Mouse (Mus musculus) kidney, adult 18-20 months (tissue): Measurements from ENCODE around the gene Dtx4.

ENCODE experiments used
- DNase-seq: peaks from one replicate; pipeline ENCODE4 v3.0.0; 2021

Gene Dtx4

GRCm38 (mm10) chr19:12465530-12466144, 35.6 kb downstream of the Dtx4 start:
- DNase-seq, result no peak

- DNase-seq, result no peak
Measured at GRCm38 (mm10) chr19:12464674-12465073, 36.6 kb downstream of the Dtx4 start.

DNA sequence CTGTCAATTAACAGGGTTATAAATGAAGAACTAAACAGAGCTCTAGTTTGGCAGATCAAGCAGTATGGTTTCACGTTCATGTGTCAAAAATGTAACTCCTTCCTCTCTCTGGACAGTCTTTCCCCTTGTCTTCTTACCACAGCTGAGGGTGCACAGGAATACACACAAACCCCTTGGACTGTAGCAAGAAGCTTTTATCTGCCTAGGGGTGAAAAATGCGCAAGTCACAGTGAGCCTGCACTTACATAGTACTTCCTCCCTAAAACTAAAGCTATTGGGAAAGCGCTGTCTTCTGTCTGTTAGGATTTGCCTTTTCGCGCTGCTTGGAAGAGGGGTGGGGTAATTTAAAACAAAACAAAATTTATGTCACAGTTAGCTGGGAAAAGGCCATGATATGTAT, 37.1 kb downstream of the Dtx4 start:
- no peak for DNase-seq

- no peak for DNase-seq
Measured at GRCm38 (mm10) chr19:12463722-12464035, 37.6 kb downstream of the Dtx4 start.

DNA sequence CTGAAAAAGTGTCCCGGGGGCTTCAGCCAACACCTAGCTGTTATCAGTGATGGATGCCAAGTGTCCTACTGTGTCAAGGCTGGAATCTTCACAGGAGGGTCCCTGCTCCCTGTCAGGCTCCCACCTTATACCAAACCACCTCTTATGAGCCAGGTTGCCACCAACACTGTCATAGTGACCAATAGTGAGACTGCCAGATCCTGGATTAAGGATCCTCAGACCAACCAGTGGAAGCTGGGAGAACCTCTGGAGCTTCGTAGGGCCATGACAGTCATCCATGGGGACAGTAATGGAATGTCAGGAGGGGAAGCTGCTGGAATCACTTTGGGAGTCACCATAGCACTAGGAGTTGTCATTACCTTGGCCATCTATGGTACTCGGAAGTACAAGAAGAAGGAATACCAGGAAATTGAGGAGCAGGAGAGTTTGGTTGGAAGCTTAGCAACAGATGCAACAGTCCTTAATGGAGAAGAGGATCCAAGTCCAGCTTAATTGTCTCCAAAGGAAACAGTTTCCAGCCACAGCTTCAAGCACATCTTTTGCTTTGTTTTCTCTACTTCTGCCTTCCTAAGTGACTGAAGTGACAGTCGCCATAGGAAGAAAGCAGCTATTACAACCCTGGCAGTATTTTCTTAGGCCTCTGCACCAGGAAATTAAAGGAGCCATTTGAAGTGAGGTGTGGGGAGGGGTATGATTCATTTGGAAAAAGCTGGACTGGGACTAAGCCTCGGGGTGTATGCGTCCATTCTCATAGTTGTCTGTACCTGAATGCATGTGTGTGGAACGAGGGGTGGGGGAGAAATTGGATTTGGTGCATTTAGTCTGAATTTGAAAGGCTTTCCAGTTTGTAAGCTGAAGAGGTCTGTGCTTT, 38.2 kb downstream of the Dtx4 start:
- no peak for DNase-seq

GRCm38 (mm10) chr19:12460282-12461249, 40.7 kb downstream of the Dtx4 start, which contains the start of gene Mpeg1:
Gene Mpeg1 (plus strand): TSS chr19:12460779.
- no peak for DNase-seq

GRCm38 (mm10) chr19:12459516-12459915, 41.7 kb downstream of the Dtx4 start:
- DNase-seq, result no peak

DNA sequence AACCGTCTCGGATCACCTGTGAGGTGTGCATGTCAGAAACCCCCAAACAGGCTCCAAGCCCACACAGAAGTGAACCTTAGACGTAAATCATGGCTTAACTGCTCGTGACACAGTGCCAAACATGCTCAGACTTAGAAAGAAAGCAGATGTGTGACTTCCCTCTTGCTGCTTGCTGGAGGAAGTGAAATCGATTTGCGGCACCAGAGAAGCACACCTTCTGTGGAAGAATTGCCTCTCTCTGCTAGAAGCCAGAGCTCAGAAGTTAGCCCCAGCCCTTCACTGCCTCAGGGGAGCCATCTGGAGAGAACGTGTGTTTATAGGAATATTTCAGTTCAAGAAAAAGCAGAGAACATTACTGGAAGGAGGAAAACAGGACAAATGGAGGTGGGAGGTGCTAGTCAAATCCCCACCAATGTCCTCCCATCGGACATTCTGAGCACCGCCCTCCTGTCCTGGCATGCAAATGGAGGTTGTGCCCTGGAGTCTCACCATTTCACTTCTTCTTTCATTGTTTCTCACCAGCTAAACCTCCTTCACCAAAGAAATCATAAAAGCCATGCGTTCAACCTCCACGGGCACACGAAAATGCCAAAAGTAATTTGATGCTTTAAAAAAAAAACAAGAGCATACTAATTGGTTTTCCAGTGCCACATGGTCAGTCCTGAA, 43.7 kb downstream of the Dtx4 start:
- DNase-seq, result no peak

GRCm38 (mm10) chr19:12445014-12445413, 56.2 kb downstream of the Dtx4 start:
- DNase-seq, result no peak

GRCm38 (mm10) chr19:12442560-12442959, 58.7 kb downstream of the Dtx4 start:
- no peak for DNase-seq

- no peak for DNase-seq
Measured at GRCm38 (mm10) chr19:12440103-12440725, 61.0 kb downstream of the Dtx4 start.

DNA sequence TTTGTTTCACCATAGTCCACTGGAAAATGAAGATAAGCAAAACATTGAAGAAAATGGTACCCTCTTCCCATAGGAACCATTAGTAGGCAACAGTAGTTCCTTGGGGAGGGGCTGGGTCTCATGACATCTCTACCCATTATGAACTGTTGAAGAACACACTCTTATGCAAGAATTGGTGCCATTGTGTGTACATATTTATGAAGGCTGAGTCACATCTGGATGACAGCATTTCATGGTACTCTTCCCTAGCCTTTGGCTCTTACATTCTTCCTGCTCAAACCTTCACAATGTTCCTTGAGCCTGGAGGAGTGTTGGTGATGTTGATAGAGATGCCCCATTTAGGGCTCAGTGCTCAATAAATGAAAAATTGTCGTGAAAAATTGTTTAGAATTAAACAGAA, 61.7 kb downstream of the Dtx4 start:
- DNase-seq, result no peak

DNA sequence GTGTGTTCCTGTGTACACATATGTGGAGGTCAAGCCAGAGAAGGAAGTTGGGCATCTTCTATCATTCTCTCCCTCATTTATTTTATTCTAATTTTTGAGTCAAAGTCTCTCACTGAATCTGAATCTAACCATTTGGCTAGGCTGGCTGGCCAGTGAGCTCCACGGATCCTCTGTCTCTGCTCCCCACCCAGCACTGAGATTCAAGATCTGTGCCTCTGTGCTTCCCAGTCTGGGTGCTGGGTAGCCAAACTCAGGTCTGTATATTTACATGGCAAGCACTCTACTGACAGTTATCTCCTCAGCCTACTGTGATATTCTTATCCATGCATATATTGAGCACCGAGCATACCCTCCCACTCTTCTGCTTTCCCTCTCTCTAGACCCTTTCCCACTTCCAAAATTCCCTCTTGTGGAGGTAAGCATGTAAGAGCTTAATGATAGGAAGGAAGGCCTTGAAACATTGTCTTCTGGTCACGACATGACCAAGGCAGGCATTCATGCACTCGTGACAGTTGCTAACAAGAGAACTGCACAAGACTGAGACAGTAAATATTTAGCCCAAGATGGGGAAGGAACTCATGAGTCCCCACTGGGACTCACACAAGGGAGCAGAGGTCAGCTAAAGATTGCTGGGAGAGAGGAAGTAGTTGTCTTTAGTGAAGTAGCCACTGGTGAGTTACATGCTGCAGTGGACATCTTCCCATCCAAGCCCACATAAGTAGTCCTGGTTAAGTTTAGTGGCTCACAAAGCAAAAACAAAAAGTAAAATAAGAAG, 65.3 kb downstream of the Dtx4 start:
- DNase-seq, result no peak

GRCm38 (mm10) chr19:12435011-12435416, 66.2 kb downstream of the Dtx4 start:
- no peak for DNase-seq

DNA sequence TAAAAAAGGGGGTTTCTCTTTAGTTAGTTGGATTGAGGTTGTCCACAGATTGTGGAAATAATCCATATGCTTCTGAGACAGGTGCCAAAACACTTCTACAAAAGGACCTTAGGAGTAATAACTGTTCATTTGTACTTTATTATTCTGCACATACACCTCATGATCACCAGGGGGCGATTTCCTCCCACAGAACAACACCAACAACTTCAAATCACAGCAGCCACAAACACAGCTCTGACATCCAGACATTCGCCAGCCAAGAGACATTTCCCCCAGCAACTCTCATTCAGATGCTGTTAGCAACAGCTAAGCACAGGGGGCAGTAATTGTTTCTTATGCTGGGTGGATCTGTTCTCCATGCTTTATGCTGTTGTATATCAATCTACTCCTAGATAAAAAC, 68.2 kb downstream of the Dtx4 start:
- peak; percentile 25 for DNase-seq

DNA sequence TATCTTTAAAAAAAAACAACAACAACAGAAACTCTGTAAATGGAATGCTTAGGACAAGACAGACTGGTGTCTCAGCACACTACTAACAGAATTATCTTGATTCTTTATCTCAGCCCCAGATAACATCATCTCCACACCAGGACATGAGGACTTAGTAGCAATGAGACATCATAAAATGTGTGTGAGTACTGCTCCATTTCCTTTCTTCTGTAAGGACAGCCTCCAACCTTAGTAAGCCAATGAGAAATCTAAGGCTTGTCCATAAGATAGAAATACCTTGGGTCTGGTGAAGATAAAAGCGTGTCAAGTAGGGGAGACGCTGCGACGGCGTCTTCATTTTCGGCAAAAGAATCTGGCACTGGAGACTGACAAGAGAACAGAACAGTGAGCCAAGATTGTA, 73.6 kb downstream of the Dtx4 start, which contains the start of gene Pfpl:
TSS of gene Pfpl (plus strand) at position 301 of the 400 bp plus-strand sequence.
- DNase-seq, result no peak

DNA sequence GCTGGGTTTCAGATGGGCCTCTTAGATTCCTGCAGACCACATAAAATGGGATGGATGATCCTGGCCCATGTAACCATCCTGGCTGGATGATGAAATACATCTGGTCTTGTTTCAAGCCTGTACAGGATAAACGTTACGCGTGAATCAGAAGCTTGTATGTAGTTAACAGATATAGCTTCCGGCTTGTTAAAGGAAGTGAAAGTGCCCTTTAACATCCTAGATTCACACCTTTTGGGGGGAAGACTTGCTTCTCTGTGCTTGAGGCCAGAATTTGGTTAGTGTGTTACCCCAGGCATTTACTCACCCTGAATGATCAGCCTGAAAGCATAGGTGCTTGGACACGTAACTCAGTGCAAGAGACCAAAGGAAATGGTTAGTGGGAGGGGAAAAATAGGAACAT, 74.2 kb downstream of the Dtx4 start:
- DNase-seq, result no peak

- DNase-seq, result no peak
Measured at GRCm38 (mm10) chr19:12421680-12422079, 79.6 kb downstream of the Dtx4 start.

DNA sequence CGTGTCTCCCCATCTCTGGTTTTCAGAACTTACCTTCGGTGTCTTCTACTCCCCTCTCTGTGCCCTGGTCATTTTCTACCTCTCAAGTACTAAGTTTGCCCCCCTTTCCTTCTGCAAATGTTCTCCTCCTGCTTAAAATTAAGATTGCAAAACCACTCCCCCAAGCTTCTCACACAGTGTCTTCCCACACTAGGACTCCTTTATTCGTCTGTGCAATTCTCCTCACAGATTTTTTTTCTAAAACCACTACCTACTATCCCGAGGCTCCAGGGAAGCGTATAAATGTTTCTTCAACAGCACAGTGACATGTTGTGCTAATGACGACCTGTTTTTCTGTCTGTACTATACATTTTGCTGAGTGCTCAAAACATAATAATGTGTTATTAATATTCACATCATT, 80.7 kb downstream of the Dtx4 start:
- DNase-seq, result no peak

GRCm38 (mm10) chr19:12418312-12418711, 82.9 kb downstream of the Dtx4 start:
- DNase-seq, result no peak

DNA sequence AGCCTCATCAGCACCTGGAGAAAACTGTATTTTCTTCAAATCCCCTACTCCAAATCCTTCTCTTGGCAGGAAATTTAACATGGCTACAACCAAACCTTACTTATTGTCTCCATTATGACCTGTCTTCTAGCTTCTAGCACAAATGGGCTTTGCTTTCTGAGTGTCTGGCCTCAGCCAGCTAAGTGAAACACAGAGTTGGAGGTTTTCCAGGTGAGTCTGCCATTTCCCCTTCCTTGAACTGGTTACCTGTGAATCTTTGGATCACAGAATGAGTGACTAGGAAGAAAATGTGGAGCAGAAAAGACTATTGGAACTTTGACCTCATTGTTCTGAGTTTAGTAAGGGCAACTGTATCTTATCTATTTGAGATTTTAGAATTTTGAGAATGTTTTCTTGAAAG, 83.9 kb downstream of the Dtx4 start, which contains the start of gene Olfr1441:
TSS of gene Olfr1441 (plus strand) at position 73 of the 400 bp plus-strand sequence.
- DNase-seq, result no peak
